Mouse (Mus musculus) bone marrow, adult 2 months (tissue): Measurements from ENCODE around the gene Ppm1n.
"Not testable (repeated sequence)": the region's sequence is repeated elsewhere in the genome, so short reads cannot be mapped to it uniquely, and the experiment has no call there.

ENCODE experiments used
- CTCF ChIP-seq: fragments of 200-500 bp; IDR thresholded peaks from 2 replicates; pipeline ENCODE4 v1.5.1; 2011; ENCODE audit warnings: low read length, control low read depth; ENCODE audit not compliant: control insufficient read depth, insufficient read depth
- POLR2A ChIP-seq: fragments of 200-500 bp; IDR thresholded peaks from 2 replicates; pipeline ENCODE4 v1.6.1; 2011; ENCODE audit warnings: low read depth, mild to moderate bottlenecking, control low read depth, low read length, borderline replicate concordance; ENCODE audit not compliant: control insufficient read depth

DNA sequence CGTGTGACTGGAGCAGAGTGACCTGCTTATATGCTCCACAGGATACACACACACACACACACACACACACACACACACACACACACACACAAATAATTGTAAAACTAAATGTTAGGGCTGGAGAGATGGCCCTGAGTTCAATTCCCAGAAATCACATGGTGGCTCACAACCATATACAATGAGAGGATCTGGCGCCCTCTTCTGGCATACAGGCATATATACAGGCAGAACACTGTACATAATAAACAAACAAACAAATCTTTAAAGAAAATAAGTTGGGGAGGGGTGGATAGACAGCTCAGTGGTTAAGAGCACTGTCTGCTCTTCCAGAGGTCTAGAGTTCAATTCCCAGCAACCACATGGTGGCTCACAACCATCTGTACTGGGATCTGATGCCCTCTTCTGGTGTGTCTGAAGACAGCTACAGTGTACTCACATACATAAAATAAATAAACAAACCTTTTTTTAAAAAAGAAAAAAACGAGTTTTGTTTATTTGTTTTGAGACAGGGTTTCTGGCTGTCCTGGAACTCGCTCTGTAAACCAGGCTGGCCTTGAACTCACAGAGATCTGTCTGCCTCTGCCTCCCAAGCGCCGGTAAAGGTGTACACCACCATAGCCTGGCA, 1.9 kb upstream of the Ppm1n start:
- TF ChIP-seq POLR2A, CTCF: not testable (repeated sequence)
